Mouse (Mus musculus) left cerebral cortex, postnatal 36 days (tissue): ENCODE measurements around the gene Hmgcl. TPM values are rescaled to one million over a fixed set of nuclear protein-coding genes. Genes with fewer than 3 reads are reported as not detected.
A peak's percentile ranks its signal among the peaks of the same experiment; 100 is the strongest.

Experiments
- DNase-seq, 2 experiments: peaks; one replicate each; pipeline ENCODE4 v3.0.0; 2021 to 2022; ENCODE audit warnings: low spot score in 2 of 2, mixed read lengths in 1 of 2
- intact Hi-C: fragments of 180-260 bp; cut with DNase I; formaldehyde crosslinking; loops from one replicate; pipeline ENCODE4 v1.15.1; 2025
- total RNA-seq, 2 experiments: library from RNA; stranded (reverse); gene quantifications; 2 replicates each; pipeline ENCODE4 v1.2.3; 2021

Hmgcl gene
- 10 to 100 TPM; 28.9 to 30.6 TPM for total RNA-seq

DNA sequence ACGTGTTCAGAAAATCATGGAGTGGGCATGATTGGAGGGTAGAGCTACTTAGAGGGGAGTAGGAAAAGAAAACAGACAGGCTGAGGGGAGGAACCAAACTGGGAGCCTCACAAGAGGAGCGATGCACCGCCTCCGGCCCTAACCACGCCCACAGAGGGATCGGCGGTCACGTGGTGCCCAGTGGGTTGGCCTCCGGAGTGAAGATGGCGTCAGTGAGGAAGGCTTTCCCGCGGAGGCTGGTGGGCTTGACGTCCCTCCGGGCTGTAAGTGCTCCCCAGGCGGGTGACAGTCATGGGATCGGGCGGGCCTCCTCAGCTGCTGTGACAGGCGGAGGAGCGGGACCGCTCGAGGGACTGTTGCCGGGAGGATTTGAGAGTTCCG, at the start of gene Hmgcl:
Hmgcl (plus strand) TSS at position 171 of the 381 bp plus-strand sequence.
- intact Hi-C loops, result no loop called here
- DNase-seq, result peak; percentile 91 to 94

DNA sequence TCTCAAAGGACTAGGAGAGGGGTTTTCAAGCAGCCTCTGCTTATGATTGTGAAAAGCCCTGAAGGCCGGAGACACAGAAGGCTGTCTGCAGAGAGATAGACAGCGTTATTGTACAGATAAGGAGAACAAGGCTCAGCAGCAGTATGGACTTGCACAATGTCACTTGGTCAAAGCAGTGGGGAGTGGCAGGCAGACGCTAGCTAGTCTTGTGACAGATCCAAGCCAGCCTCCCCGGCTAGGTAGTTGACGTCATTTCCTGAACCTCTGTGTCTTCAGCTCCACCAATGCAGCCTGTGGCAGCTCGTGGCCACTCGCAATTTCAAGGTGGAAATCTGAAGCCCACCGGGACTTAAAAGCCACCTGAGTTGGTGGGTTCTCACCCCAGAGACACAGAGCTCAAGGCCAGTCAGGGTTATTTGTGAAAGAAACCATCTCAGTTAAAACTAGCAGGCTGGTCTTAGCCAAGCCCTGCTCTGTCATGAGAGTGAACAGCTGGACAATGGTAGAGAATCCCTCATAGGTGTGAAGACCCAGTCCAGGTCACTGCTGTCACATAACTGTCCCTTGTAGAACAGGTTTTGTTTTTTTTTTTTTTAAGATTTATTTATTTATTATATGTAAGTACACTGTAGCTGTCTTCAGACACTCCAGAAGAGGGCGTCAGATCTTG, 47.7 kb upstream of the Hmgcl start:
- intact Hi-C loops, result no loop called here
- DNase-seq, result no peak

DNA sequence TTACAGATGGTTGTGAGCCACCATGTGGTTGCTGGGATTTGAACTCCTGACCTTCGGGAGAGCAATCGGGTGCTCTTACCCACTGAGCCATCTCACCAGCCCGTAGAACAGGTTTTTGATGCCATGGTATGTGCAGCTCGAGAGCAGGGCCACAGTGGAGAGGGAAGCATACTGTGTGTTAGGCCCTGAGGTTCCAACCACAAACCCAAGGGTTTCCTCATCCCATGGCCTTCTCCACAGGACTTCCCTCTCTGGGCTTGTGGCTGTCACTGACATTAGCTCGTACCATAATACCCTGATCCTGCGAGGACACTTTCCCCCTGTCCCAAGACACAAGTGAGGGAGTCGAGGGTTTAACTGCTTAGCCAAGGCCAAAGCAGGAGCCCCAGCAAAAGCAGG, 47.2 kb upstream of the Hmgcl start:
- intact Hi-C loops, result no loop called here
- DNase-seq, result no peak

DNA sequence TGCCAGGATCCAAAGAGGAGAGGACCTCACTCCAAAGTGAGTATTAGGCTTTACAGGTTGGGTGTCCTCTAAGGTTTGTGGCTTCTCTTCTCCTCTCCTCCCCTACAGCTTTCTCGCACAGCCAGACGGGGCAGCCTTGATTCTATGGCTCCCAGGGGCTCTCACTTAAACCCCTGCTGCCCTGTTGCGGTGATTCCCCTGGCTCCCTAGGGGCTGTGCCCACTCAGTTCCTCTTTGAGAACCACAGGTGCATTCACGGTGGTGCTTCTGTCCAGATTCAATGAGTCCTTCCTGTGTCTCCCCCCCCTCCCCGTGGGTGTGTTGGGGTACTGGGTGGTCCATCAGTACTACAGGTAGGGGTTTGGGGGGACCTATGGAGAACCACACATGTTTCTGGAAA, 46.2 kb upstream of the Hmgcl start:
- no peak for DNase-seq
- intact Hi-C loops, result no loop called here

DNA sequence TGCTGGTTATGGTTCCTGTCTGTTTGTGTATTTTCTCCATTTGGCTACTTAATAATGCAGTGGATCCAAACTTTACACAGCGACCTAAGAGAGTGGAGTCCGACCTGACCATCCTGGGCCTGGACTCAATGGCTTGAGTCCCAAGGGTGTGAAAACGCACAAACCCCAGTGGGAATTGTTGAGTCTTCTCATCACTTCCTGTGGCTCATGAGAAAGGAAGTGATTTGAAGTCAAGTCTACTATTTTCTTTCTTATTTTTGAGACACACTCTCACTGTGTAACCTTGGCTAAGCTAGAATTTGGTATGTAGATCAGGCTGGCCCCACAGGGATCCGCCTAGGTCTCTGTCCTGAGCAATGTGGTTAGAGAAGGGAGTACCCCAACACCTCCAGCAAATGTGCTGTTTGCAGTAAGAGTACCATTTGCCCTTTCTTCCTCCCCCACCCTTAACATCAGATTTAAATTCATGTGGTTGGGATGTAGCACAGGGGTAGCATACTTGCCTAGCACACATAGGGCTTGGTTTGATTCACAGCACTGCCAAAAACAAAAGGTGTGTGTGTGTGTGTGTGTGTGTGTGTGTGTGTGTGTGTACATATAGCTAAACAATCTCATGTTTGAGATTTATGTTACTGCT, 43.5 kb upstream of the Hmgcl start:
- intact Hi-C loops, result no loop called here
- no peak for DNase-seq

- intact Hi-C loops, result no loop called here
- DNase-seq, result no peak
Observed at GRCm38 (mm10) chr4:135904810-135905209, 41.4 kb upstream of the Hmgcl start.

DNA sequence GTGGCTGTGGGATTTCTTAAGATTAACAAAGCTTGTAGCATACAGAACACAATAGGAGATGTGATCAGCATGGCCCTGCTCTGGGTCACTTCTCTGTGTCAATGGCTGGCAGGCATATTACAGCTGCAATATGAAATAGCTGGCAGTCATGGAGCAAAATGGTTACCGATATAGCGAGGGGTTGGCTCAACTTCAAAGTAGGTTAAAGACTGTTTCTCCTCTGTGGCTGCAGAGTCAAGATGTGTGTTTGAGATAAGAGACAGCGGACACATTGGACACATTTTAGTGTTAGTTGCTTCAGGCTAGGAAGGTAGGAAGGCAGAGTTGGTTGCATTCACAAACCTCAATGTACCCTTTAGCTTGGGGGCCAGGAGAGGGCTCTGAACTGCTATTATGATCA, 39.6 kb upstream of the Hmgcl start:
- intact Hi-C loops, result no loop called here
- no peak for DNase-seq

GRCm38 (mm10) chr4:135909326-135910066, 36.8 kb upstream of the Hmgcl start:
- DNase-seq, result no peak
- intact Hi-C loops, result no loop called here

DNA sequence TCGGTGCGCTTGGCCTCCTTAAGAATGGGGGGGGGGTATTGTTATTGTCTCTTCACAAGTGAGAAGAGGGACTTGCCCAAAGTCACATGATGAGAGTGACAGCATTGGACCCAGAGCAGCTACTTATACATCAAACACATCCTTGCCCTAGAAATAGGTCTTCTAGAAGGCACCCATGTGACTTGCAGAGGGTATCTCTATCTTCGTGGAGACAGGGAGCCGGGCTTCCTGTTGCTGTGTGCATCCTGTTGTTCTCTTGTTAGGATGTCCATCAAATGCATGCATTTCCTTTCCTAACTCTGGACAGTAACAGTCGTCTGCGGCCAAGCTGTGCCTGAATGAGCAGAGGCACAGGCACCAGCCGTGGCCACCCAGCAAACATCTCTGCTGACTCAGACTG, 34.7 kb upstream of the Hmgcl start:
- no peak for DNase-seq
- intact Hi-C loops, result no loop called here

GRCm38 (mm10) chr4:135912164-135912563, 34.1 kb upstream of the Hmgcl start:
- DNase-seq, result no peak

GRCm38 (mm10) chr4:135912835-135913234, 33.4 kb upstream of the Hmgcl start:
- DNase-seq, result no peak
- intact Hi-C loops, result no loop called here

More at GRCm38 (mm10) chr4:135912164-135912563, 34.1 kb upstream of the Hmgcl start:
- intact Hi-C loops, result no loop called here

DNA sequence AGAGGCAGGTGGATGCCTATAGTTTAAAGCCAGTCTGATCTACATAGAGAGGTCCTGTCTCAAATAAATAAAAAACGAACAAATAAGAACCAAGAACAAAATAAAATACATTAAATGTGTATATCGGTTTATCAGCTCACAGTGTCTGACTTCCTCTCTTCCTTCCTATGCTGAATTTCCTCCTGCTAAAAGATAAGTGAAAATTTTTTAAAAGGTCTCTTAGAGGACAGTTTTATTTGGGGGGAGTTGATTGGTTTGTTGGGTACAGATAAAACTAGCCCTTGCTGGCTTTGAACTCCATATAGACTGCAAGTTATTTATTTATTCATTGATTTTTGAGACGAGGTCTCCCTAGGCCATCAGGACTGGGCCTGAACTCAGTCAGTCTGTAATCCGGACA, 32.8 kb upstream of the Hmgcl start:
- intact Hi-C loops, result no loop called here
- DNase-seq, result no peak

- intact Hi-C loops, result no loop called here
- DNase-seq, result no peak
Observed at GRCm38 (mm10) chr4:135918635-135919279, 27.5 kb upstream of the Hmgcl start.

GRCm38 (mm10) chr4:135919280-135919639, 27.0 kb upstream of the Hmgcl start:
- intact Hi-C loops, result no loop called here
- no peak for DNase-seq

GRCm38 (mm10) chr4:135920304-135921241, 25.7 kb upstream of the Hmgcl start, which contains the start of gene Fuca1:
Fuca1 (plus strand) TSS chr4:135920735.
- peak; percentile 92 to 93 for DNase-seq
- intact Hi-C loops, result loop anchor here (5.0 kb wide), 2 partner anchors 33 to 118 kb away; no protein-coding TSS in a partner anchor

DNA sequence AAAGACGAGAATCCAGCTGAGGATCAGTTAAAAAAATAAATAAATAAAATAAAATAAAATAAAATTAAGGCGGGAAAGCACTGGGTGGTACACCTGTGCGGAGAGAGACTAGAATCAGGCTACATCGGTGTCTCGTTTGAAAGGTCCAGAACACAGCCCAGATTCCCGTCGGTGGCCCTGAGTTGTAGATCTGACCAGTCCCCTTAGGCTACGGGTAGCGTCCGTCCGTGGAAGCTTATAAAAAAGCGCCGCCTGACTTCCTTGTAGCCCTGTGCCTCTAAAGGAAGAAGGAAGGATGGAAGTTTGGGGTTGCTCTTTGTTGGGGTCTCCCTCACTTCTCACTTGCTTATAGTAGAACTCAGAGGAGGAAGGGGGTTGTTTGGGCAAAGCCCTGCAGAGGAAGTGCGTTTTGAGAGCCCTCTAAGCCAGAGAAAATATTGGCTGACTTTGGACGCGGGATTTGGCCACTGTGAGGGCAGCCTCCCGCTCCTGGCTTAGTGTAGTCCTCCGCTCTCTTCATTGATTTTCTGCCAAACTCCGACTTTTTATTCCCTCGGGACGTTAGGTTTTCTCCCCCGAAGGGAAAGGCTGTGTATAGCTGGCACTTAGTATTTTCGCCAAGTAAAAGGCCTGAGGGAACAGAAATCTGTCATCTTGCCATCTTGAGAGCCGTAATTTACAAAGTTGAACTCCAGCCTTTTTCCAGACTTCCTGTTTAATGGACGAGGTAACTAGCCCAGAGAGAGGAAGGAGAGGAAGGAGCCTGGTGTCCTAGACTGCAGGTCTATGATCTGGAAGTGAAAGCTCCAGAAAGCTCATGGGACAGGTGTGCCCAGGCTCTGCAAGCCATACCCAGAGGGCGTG, 24.8 kb upstream of the Hmgcl start:
- intact Hi-C loops, result loop anchor here (5.0 kb wide), 2 partner anchors 34 to 119 kb away; no protein-coding TSS in a partner anchor
- DNase-seq, result no peak

GRCm38 (mm10) chr4:135922190-135922589, 24.1 kb upstream of the Hmgcl start:
- no peak for DNase-seq
- intact Hi-C loops, result loop anchor here (5.0 kb wide), 2 partner anchors 35 to 120 kb away; no protein-coding TSS in a partner anchor

- intact Hi-C loops, result loop anchor here (5.0 kb wide), 2 partner anchors 37 to 122 kb away; no protein-coding TSS in a partner anchor
- DNase-seq, result no peak
Observed at GRCm38 (mm10) chr4:135924418-135924817, 21.8 kb upstream of the Hmgcl start.
